Mouse (Mus musculus) adrenal gland, postnatal 0 days (tissue): ENCODE results near the gene Rdh1. TPM values are rescaled to one million over a fixed set of nuclear protein-coding genes. Genes with fewer than 3 reads are reported as not detected.

Experiments used
- polyA plus RNA-seq: library from polyadenylated mRNA; unstranded; fragments of >200 nt; fragmentation: Nextera tagmentation; extraction: Ambion mirVana; gene quantifications from 2 replicates; pipeline ENCODE4 v1.2.1, GENCODE M21; 2015

Gene Rdh1
- 0.38 and 1.0 TPM in 2 replicates for polyA plus RNA-seq

GRCm38 (mm10) chr10:127759181-127760110 lies at the start of gene Rdh1, which contains the start of gene Rdh16f1:
TSS of gene Rdh1 (plus strand) at chr10:127759721.
TSS of gene Rdh16f1 (plus strand) at chr10:127759787.

GRCm38 (mm10) chr10:127724178-127724577 lies 35.3 kb upstream of the Rdh1 start, which contains the start of gene Tac2:
TSS of gene Tac2 (plus strand) at chr10:127724478.

GRCm38 (mm10) chr10:127739083-127739660 lies 20.3 kb upstream of the Rdh1 start, which contains the start of gene Zbtb39:
TSS of gene Zbtb39 (plus strand) at chr10:127739538.

GRCm38 (mm10) chr10:127751548-127751947 lies 8.0 kb upstream of the Rdh1 start, which contains the start of gene Gpr182:
TSS of gene Gpr182 (minus strand) at chr10:127751732.

GRCm38 (mm10) chr10:127776011-127776410 lies 16.5 kb downstream of the Rdh1 start, which contains the start of gene Rdh9:
TSS of gene Rdh9 (plus strand) at chr10:127776386.

GRCm38 (mm10) chr10:127800891-127801290 lies 41.4 kb downstream of the Rdh1 start, which contains the start of gene Rdh16:
TSS of gene Rdh16 (plus strand) at chr10:127801152.

Other genes with a start within 250 kb of the Rdh1 start
- 69.0 and 99.4 TPM in 2 replicates for gene Ndufa4l2, start 244.8 kb upstream of the Rdh1 start, polyA plus RNA-seq
- gene Shmt2, start 237.3 kb upstream of the Rdh1 start, polyA plus RNA-seq = 42.0 and 63.0 TPM in 2 replicates
- 20.2 and 25.1 TPM in 2 replicates for gene Nxph4, start 225.2 kb upstream of the Rdh1 start, polyA plus RNA-seq
- 68.4 and 73.1 TPM in 2 replicates for gene Lrp1, start 138.6 kb upstream of the Rdh1 start, polyA plus RNA-seq
- gene Stat6, start 116.7 kb upstream of the Rdh1 start, polyA plus RNA-seq = 26.3 and 39.0 TPM in 2 replicates
- gene Nemp1, start 92.8 kb upstream of the Rdh1 start, polyA plus RNA-seq = 9.6 and 12.5 TPM in 2 replicates
- 14.2 and 23.9 TPM in 2 replicates for gene Nab2, start 91.2 kb upstream of the Rdh1 start, polyA plus RNA-seq
- gene Myo1a, start 54.6 kb upstream of the Rdh1 start, polyA plus RNA-seq = 0.35 and 2.0 TPM in 2 replicates
- gene Tac2, start 35.2 kb upstream of the Rdh1 start, polyA plus RNA-seq = 1.0 TPM in 1 of 2 replicates, not detected in the other
- 1.3 and 2.3 TPM in 2 replicates for gene Zbtb39, start 20.2 kb upstream of the Rdh1 start, polyA plus RNA-seq
- 4.9 and 10.0 TPM in 2 replicates for gene Gpr182, start 8.0 kb upstream of the Rdh1 start, polyA plus RNA-seq
- gene Rdh16f1, start 66 bp downstream of the Rdh1 start, polyA plus RNA-seq = 1.1 and 3.6 TPM in 2 replicates
- 0.17 and 0.30 TPM in 2 replicates for gene Rdh9, start 16.7 kb downstream of the Rdh1 start, polyA plus RNA-seq
- gene Rdh16, start 41.4 kb downstream of the Rdh1 start, polyA plus RNA-seq = 0.08 TPM in 1 of 2 replicates, not detected in the other
- not detected in 2 replicates for gene Rdh19, start 90.2 kb downstream of the Rdh1 start, polyA plus RNA-seq
- gene Rdh16f2, start 106.8 kb downstream of the Rdh1 start, polyA plus RNA-seq = 0.09 and 0.11 TPM in 2 replicates
- gene Rdh7, start 129.1 kb downstream of the Rdh1 start, polyA plus RNA-seq = 6.3 and 7.9 TPM in 2 replicates
- 0.06 and 0.44 TPM in 2 replicates for gene Sdr9c7, start 138.8 kb downstream of the Rdh1 start, polyA plus RNA-seq
- 0.28 and 1.3 TPM in 2 replicates for gene Hsd17b6, start 247.9 kb downstream of the Rdh1 start, polyA plus RNA-seq